Mouse (Mus musculus) limb, embryonic 15.5 days (tissue): ENCODE data around the gene Gm3138. TPM values are rescaled to one million over a fixed set of nuclear protein-coding genes. Genes with fewer than 3 reads are reported as not detected.
"Not testable (repeated sequence)": the region's sequence is repeated elsewhere in the genome, so short reads cannot be mapped to it uniquely, and the experiment has no call there.

ENCODE experiments used
- ATAC-seq: fragments of 200-750 bp; cut with Nextera tagmentation; 2 replicates; pipeline ENCODE4 v1.8.0; 2017; ENCODE audit warnings: low read depth, moderate TSS enrichment; ENCODE audit not compliant: insufficient number of reproducible peaks, low FRiP score, low TSS enrichment
- H3K27ac ChIP-seq: fragments of 300-500 bp; sonication (generic); 2 replicates; pipeline ENCODE4 v1.5.1; 2015; ENCODE audit warnings: moderate library complexity, mild to moderate bottlenecking, inconsistent platforms
- H3K27me3 ChIP-seq: fragments of 300-500 bp; sonication (generic); 2 replicates; pipeline ENCODE4 v1.6.1; 2015; ENCODE audit warnings: inconsistent platforms
- H3K36me3 ChIP-seq: fragments of 300-500 bp; sonication (generic); 2 replicates; pipeline ENCODE4 v1.6.1; 2015; ENCODE audit warnings: inconsistent platforms
- H3K4me1 ChIP-seq: fragments of 300-500 bp; sonication (generic); 2 replicates; pipeline ENCODE4 v1.6.1; 2015; ENCODE audit warnings: inconsistent platforms
- H3K4me2 ChIP-seq: fragments of 300-500 bp; sonication (generic); 2 replicates; pipeline ENCODE4 v1.6.1; 2015; ENCODE audit warnings: mild to moderate bottlenecking, inconsistent platforms
- H3K4me3 ChIP-seq: fragments of 300-500 bp; sonication (generic); 2 replicates; pipeline ENCODE4 v1.5.1; 2015; ENCODE audit warnings: mild to moderate bottlenecking, inconsistent platforms
- H3K9ac ChIP-seq: fragments of 300-500 bp; sonication (generic); 2 replicates; pipeline ENCODE4 v1.6.1; 2015; ENCODE audit warnings: inconsistent platforms
- H3K9me3 ChIP-seq: fragments of 300-500 bp; sonication (generic); 2 replicates; pipeline ENCODE4 v1.6.1; 2016; ENCODE audit warnings: inconsistent platforms
- WGBS: fragments of 180-500 bp; shearing (Covaris S2); methylation state at CpG from one replicate; pipeline ENCODE4 v1.1.7; 2015; 5-methylcytosine and 5-hydroxymethylcytosine counted together
- polyA plus RNA-seq: library from polyadenylated mRNA; unstranded; fragments of >200 nt; fragmentation: Nextera tagmentation; extraction: Ambion mirVana; gene quantifications from 2 replicates; pipeline ENCODE4 v1.2.1, GENCODE M21; 2015

Gm3138 gene
- polyA plus RNA-seq: not detected in 2 replicates

GRCm38 (mm10) chr14:4249331-4249730 is at the start of gene Gm3138:
Gene Gm3138 (plus strand): TSS chr14:4249631.
- not testable (repeated sequence) for H3K36me3 ChIP-seq, H3K9ac ChIP-seq, H3K27ac ChIP-seq, H3K4me1 ChIP-seq, H3K27me3 ChIP-seq, ATAC-seq, H3K4me2 ChIP-seq, H3K4me3 ChIP-seq, H3K9me3 ChIP-seq
- WGBS: no CpG with 5 or more reads among the region's 2 CpGs

- not testable (repeated sequence) for H3K9me3 ChIP-seq, H3K9ac ChIP-seq, ATAC-seq, H3K36me3 ChIP-seq, H3K27me3 ChIP-seq, H3K4me3 ChIP-seq, H3K4me2 ChIP-seq, H3K4me1 ChIP-seq, H3K27ac ChIP-seq
- WGBS: 86% methylated on average over 2 of the region's 2 CpGs
Observed at GRCm38 (mm10) chr14:4269238-4269950, 20.0 kb downstream of the Gm3138 start.

- H3K9me3 ChIP-seq, H3K4me2 ChIP-seq, ATAC-seq, H3K36me3 ChIP-seq, H3K4me3 ChIP-seq, H3K27ac ChIP-seq, H3K9ac ChIP-seq, H3K4me1 ChIP-seq, H3K27me3 ChIP-seq: not testable (repeated sequence)
- WGBS: 95% methylated on average over 2 of the region's 3 CpGs
Observed at GRCm38 (mm10) chr14:4279828-4280227, 30.4 kb downstream of the Gm3138 start.

Other genes starting within 250 kb of the Gm3138 start
- gene Gm5796, start 225.7 kb upstream of the Gm3138 start, polyA plus RNA-seq: 0.42 and 0.71 TPM in 2 replicates
- gene Gm3115, start 165.5 kb upstream of the Gm3138 start, polyA plus RNA-seq: not detected in 2 replicates
- gene Gm8108, start 139.1 kb upstream of the Gm3138 start, polyA plus RNA-seq: 0.52 and 0.72 TPM in 2 replicates
- gene Gm3127, start 84.6 kb upstream of the Gm3138 start, polyA plus RNA-seq: not detected in 2 replicates
- 0.21 and 0.36 TPM in 2 replicates for gene Gm2974, start 67.1 kb upstream of the Gm3138 start, polyA plus RNA-seq
- not detected in 2 replicates for gene Gm3149, start 67.7 kb downstream of the Gm3138 start, polyA plus RNA-seq
- gene 2610042L04Rik, start 85.1 kb downstream of the Gm3138 start, polyA plus RNA-seq: 0.16 and 0.31 TPM in 2 replicates
- gene Gm3159, start 147.9 kb downstream of the Gm3138 start, polyA plus RNA-seq: not detected in 2 replicates
- gene Gm3164, start 165.8 kb downstream of the Gm3138 start, polyA plus RNA-seq: 0.34 and 0.47 TPM in 2 replicates
- not detected in 2 replicates for gene Gm3173, start 181.4 kb downstream of the Gm3138 start, polyA plus RNA-seq
- gene Gm3182, start 232.1 kb downstream of the Gm3138 start, polyA plus RNA-seq: not detected in 2 replicates